Mouse (Mus musculus): ENCODE data around the gene Dtnb. TPM values are rescaled to one million over a fixed set of nuclear protein-coding genes. Genes with fewer than 3 reads are reported as not detected.

Dtnb gene
- total RNA-seq, 2 experiments from 2014 or later, result 64.4 to 67.3 TPM

GRCm38 (mm10) chr12:3723762-3724161 lies 151.6 kb downstream of the Dtnb start:
- peak; percentile 71 for DNase-seq
- intact Hi-C loops (cut with DNase I), result no loop called here

- intact Hi-C loops (cut with DNase I), result no loop called here
These were observed 152.7 kb downstream of the Dtnb start for GRCm38 (mm10) chr12:3724822-3725370.

GRCm38 (mm10) chr12:3729521-3730075 lies 157.4 kb downstream of the Dtnb start:
- intact Hi-C loops (cut with DNase I), result no loop called here
- DNase-seq, result no peak

More at GRCm38 (mm10) chr12:3724822-3725370, 152.7 kb downstream of the Dtnb start:
- no peak for DNase-seq

GRCm38 (mm10) chr12:3732623-3733265 lies 160.6 kb downstream of the Dtnb start:
- DNase-seq, result peak; percentile 71

GRCm38 (mm10) chr12:3733328-3733727 lies 161.1 kb downstream of the Dtnb start:
- intact Hi-C loops (cut with DNase I), result no loop called here
- no peak for DNase-seq

More at GRCm38 (mm10) chr12:3732623-3733265, 160.6 kb downstream of the Dtnb start:
- intact Hi-C loops (cut with DNase I), result no loop called here

GRCm38 (mm10) chr12:3737009-3737408 lies 164.8 kb downstream of the Dtnb start:
- no peak for DNase-seq
- intact Hi-C loops (cut with DNase I), result no loop called here

- no peak for DNase-seq
- intact Hi-C loops (cut with DNase I), result no loop called here
These were observed 166.8 kb downstream of the Dtnb start for GRCm38 (mm10) chr12:3738741-3739529.

GRCm38 (mm10) chr12:3739749-3740704 lies 167.8 kb downstream of the Dtnb start:
- no peak for DNase-seq
- intact Hi-C loops (cut with DNase I), result no loop called here

GRCm38 (mm10) chr12:3740705-3741081 lies 168.5 kb downstream of the Dtnb start:
- intact Hi-C loops (cut with DNase I), result no loop called here
- no peak for DNase-seq

GRCm38 (mm10) chr12:3745432-3746105 lies 173.4 kb downstream of the Dtnb start:
- DNase-seq, result no peak
- intact Hi-C loops (cut with DNase I), result no loop called here

- DNase-seq, result no peak
- intact Hi-C loops (cut with DNase I), result no loop called here
These were observed 174.2 kb downstream of the Dtnb start for GRCm38 (mm10) chr12:3746369-3746768.

- DNase-seq, result no peak
- intact Hi-C loops (cut with DNase I), result no loop called here
These were observed 175.4 kb downstream of the Dtnb start for GRCm38 (mm10) chr12:3747583-3747982.

GRCm38 (mm10) chr12:3755522-3755921 lies 183.3 kb downstream of the Dtnb start:
- no peak for DNase-seq
- intact Hi-C loops (cut with DNase I), result no loop called here

GRCm38 (mm10) chr12:3756216-3756615 lies 184.0 kb downstream of the Dtnb start:
- intact Hi-C loops (cut with DNase I), result no loop called here
- no peak for DNase-seq

GRCm38 (mm10) chr12:3758127-3758526 lies 185.9 kb downstream of the Dtnb start:
- intact Hi-C loops (cut with DNase I), result no loop called here
- DNase-seq, result no peak

- intact Hi-C loops (cut with DNase I), result no loop called here
- DNase-seq, result peak; percentile 36
These were observed 187.2 kb downstream of the Dtnb start for GRCm38 (mm10) chr12:3759419-3759818.

GRCm38 (mm10) chr12:3760876-3761590 lies 188.9 kb downstream of the Dtnb start:
- intact Hi-C loops (cut with DNase I), result no loop called here
- DNase-seq, result peak; percentile 64

- intact Hi-C loops (cut with DNase I), result no loop called here
- peak; percentile 86 for DNase-seq
These were observed 189.6 kb downstream of the Dtnb start for GRCm38 (mm10) chr12:3761591-3762295.
